ENCODE assay signal across 19 mouse cellular contexts in genomic region chr1:160921938-160922337, GRCm38 (mm10). TPM values are rescaled to one million over a fixed set of nuclear protein-coding genes. Genes with fewer than 3 reads are reported as not detected.
DNase-seq lines count a peak whose midpoint lies in the region; ATAC-seq and TF ChIP-seq lines count a peak whose summit lies in the region.
"Had no signal": no experiment of that assay in that cellular context is flagged by ENCODE, and none has a peak within 500 bp of the region (broad histone marks: within the 10 kb centered on the region; RNA-seq: fewer than 3 reads in every experiment).

No protein-coding gene starts in this region.

- ATAC-seq in intestine, postnatal 0 days = no peak
- no peak for ATAC-seq in intestine, embryonic 16.5 days
- peak; percentile 80 for ATAC-seq in erythroblast, adult 5-6 weeks (replicated peaks; ENCODE audit: low FRiP score, poor library complexity, severe bottlenecking)
- ATAC-seq: forebrain, embryonic 15.5 days had no signal

- no peak overlapping the region for H3K4me2 ChIP-seq in intestine, postnatal 0 days (replicated peaks; ENCODE audit: low read depth)
- no peak overlapping the region for H3K4me2 ChIP-seq in intestine, embryonic 16.5 days (ENCODE audit: low read depth, low read length)
- H3K4me2 ChIP-seq: forebrain, embryonic 15.5 days; neural tube, embryonic 13.5 days; stomach, embryonic 15.5 days had no signal

- TF ChIP-seq CTCF in intestine, postnatal 0 days (IDR thresholded peaks at IDR 0.05; ENCODE audit: low read depth) = peak; percentile 52
- TF ChIP-seq CTCF in thymus, adult 2 months (IDR thresholded peaks at IDR 0.05; ENCODE audit: borderline replicate concordance, control insufficient read depth, extremely low read depth, insufficient read depth, low read length, poor library complexity) = no peak

- H3K4me3 ChIP-seq in intestine, postnatal 0 days (ENCODE audit: low read depth, low read length) = no peak overlapping the region
- H3K4me3 ChIP-seq in intestine, embryonic 16.5 days (ENCODE audit: low read length) = no peak overlapping the region
- no peak overlapping the region for H3K4me3 ChIP-seq in thymus, adult 2 months (ENCODE audit: control insufficient read depth, insufficient read depth, low read length)
- H3K4me3 ChIP-seq in hindbrain, embryonic 10.5 days = no peak overlapping the region
- H3K4me3 ChIP-seq: embryonic facial prominence, embryonic 10.5 days; forebrain, embryonic 15.5 days; neural tube, embryonic 13.5 days; stomach, embryonic 15.5 days had no signal

- H3K27ac ChIP-seq in intestine, postnatal 0 days (ENCODE audit: low read depth, low read length) = no peak overlapping the region
- no peak overlapping the region for H3K27ac ChIP-seq in intestine, embryonic 16.5 days (ENCODE audit: low read length)
- no peak overlapping the region for H3K27ac ChIP-seq in thymus, adult 2 months (ENCODE audit: control insufficient read depth, insufficient read depth, low read length)
- no peak overlapping the region for H3K27ac ChIP-seq in hindbrain, embryonic 10.5 days
- H3K27ac ChIP-seq: embryonic facial prominence, embryonic 10.5 days; forebrain, embryonic 15.5 days; neural tube, embryonic 13.5 days; stomach, embryonic 15.5 days had no signal

- DNase-seq in thymus, postnatal 4 days = peak; percentile 19
- DNase-seq in thymus, adult 2 months = no peak
- no peak for DNase-seq in embryo, embryonic 10.5 days (ENCODE audit: low spot score)
- no peak for DNase-seq in hindbrain, embryonic 10.5 days (ENCODE audit: low spot score)
- DNase-seq in urinary bladder, postnatal 10 days (ENCODE audit: low spot score) = no peak
- DNase-seq: adrenal gland, postnatal 14 days; cerebellum, adult 11-12 months; heart, adult 18-20 months; heart, postnatal 4 days; kidney, adult 8-10 months; midbrain, embryonic 14.5 days; right cerebral cortex, adult 18-20 months had no signal

- H3K9ac ChIP-seq in intestine, postnatal 0 days (ENCODE audit: low read depth, low read length) = no peak overlapping the region
- H3K9ac ChIP-seq in intestine, embryonic 16.5 days (ENCODE audit: low read depth, low read length) = no peak overlapping the region
- H3K9ac ChIP-seq: forebrain, embryonic 15.5 days; neural tube, embryonic 13.5 days; stomach, embryonic 15.5 days had no signal

- TF ChIP-seq POLR2A in thymus, adult 2 months (IDR thresholded peaks at IDR 0.05; ENCODE audit: control insufficient read depth, extremely low read depth, insufficient read depth, low read length, poor library complexity) = no peak

- no peaks in the 10 kb centered on the region for H3K4me1 ChIP-seq in intestine, postnatal 0 days (replicated peaks; ENCODE audit: control insufficient read depth, insufficient read depth, low read length)
- no peaks in the 10 kb centered on the region; the same call in 1 of the 2 replicates for H3K4me1 ChIP-seq in intestine, embryonic 16.5 days (ENCODE audit: control insufficient read depth, insufficient read depth, low read length)
- H3K4me1 ChIP-seq in thymus, adult 2 months (replicated peaks; ENCODE audit: control insufficient read depth, insufficient read depth, low read length) = no peaks in the 10 kb centered on the region; the same call in 1 of the 2 replicates
- H3K4me1 ChIP-seq in hindbrain, embryonic 10.5 days (replicated peaks) = no peaks in the 10 kb centered on the region
- H3K4me1 ChIP-seq: embryonic facial prominence, embryonic 10.5 days; forebrain, embryonic 15.5 days; stomach, embryonic 15.5 days had no signal

- 93% methylated on average over 1 of the region's 1 CpGs for WGBS in intestine, postnatal 0 days
- WGBS in intestine, embryonic 16.5 days = 94% methylated on average over 1 of the region's 1 CpGs
- WGBS in thymus, adult 2 months = 91% methylated on average over 1 of the region's 1 CpGs
- 98% methylated on average over 1 of the region's 1 CpGs for WGBS in hindbrain, embryonic 10.5 days

- H3K36me3 ChIP-seq in intestine, postnatal 0 days (ENCODE audit: control insufficient read depth, insufficient read depth) = no peaks in the 10 kb centered on the region
- H3K36me3 ChIP-seq in intestine, embryonic 16.5 days (ENCODE audit: control insufficient read depth, insufficient read depth, low read length) = no peaks in the 10 kb centered on the region
- no peaks in the 10 kb centered on the region for H3K36me3 ChIP-seq in thymus, adult 2 months (ENCODE audit: control insufficient read depth, insufficient read depth, low read length)
- H3K36me3 ChIP-seq in hindbrain, embryonic 10.5 days = peaks cover 10% of the 10 kb centered on the region
- H3K36me3 ChIP-seq: forebrain, embryonic 15.5 days; neural tube, embryonic 13.5 days; stomach, embryonic 15.5 days had no signal

- H3K27me3 ChIP-seq in intestine, postnatal 0 days (replicated peaks; ENCODE audit: control insufficient read depth, insufficient read depth, low read length) = no peaks in the 10 kb centered on the region
- no peaks in the 10 kb centered on the region for H3K27me3 ChIP-seq in intestine, embryonic 16.5 days (replicated peaks; ENCODE audit: control insufficient read depth, insufficient read depth, low read length)
- no peaks in the 10 kb centered on the region for H3K27me3 ChIP-seq in thymus, adult 2 months (ENCODE audit: control insufficient read depth, insufficient read depth, low read length)
- H3K27me3 ChIP-seq in hindbrain, embryonic 10.5 days (ENCODE audit: insufficient read depth, poor library complexity, severe bottlenecking) = no peaks in the 10 kb centered on the region
- H3K27me3 ChIP-seq: forebrain, embryonic 15.5 days; neural tube, embryonic 13.5 days; stomach, embryonic 15.5 days had no signal

- no peaks in the 10 kb centered on the region for H3K9me3 ChIP-seq in intestine, postnatal 0 days (ENCODE audit: control insufficient read depth)
- no peaks in the 10 kb centered on the region for H3K9me3 ChIP-seq in intestine, embryonic 16.5 days (ENCODE audit: control insufficient read depth, low read length)
- H3K9me3 ChIP-seq in hindbrain, embryonic 10.5 days = no peaks in the 10 kb centered on the region
- H3K9me3 ChIP-seq: embryonic facial prominence, embryonic 10.5 days; forebrain, embryonic 15.5 days; neural tube, embryonic 13.5 days; stomach, embryonic 15.5 days had no signal

RNA-seq across cellular contexts. Expression of gene Rc3h1, which starts 15.7 kb away (rescaled TPM):
- polyA plus RNA-seq in intestine, postnatal 0 days (2015; fragmentation: Nextera tagmentation; extraction: Ambion mirVana) = 3.8 and 4.0 TPM in 2 replicates
- polyA plus RNA-seq in intestine, embryonic 16.5 days (2015; fragmentation: Nextera tagmentation; extraction: Ambion mirVana) = 4.9 and 5.1 TPM in 2 replicates
- polyA plus RNA-seq in thymus, adult 2 months (2012; rRNA removed) = 36.6 and 41.2 TPM in 2 replicates
- total RNA-seq in erythroblast, adult 5-6 weeks (2015; ENCODE audit: low replicate concordance) = 43.9 and 45.3 TPM in 2 replicates
- 54.4 and 55.5 TPM in 2 replicates for total RNA-seq in erythroblast, adult 5-6 weeks (2017; ENCODE audit: low replicate concordance)
- polyA plus RNA-seq in hindbrain, embryonic 10.5 days (2016; fragmentation: Nextera tagmentation; extraction: Ambion mirVana) = 8.2 and 8.5 TPM in 2 replicates

RNA-seq across cellular contexts. Expression of gene Serpinc1, which starts 56.4 kb away (rescaled TPM):
- 1.1 TPM in 2 replicates for polyA plus RNA-seq in intestine, postnatal 0 days (2015; fragmentation: Nextera tagmentation; extraction: Ambion mirVana)
- 5.4 and 16.6 TPM in 2 replicates for polyA plus RNA-seq in intestine, embryonic 16.5 days (2015; fragmentation: Nextera tagmentation; extraction: Ambion mirVana)
- polyA plus RNA-seq in thymus, adult 2 months (2012; rRNA removed) = 3.5 and 11.1 TPM in 2 replicates
- 1.5 TPM in 1 of 2 replicates, not detected in the other for total RNA-seq in erythroblast, adult 5-6 weeks (2015; ENCODE audit: low replicate concordance)
- 0.34 and 0.42 TPM in 2 replicates for total RNA-seq in erythroblast, adult 5-6 weeks (2017; ENCODE audit: low replicate concordance)
- 1.4 and 1.9 TPM in 2 replicates for polyA plus RNA-seq in hindbrain, embryonic 10.5 days (2016; fragmentation: Nextera tagmentation; extraction: Ambion mirVana)
